10 mouse cellular contexts compared by ENCODE assay signal in genomic region chr19:53831164-53831448, GRCm38 (mm10).
A peak's percentile ranks its signal among the peaks of the same experiment; 100 is the strongest.
DNase-seq lines count a peak whose midpoint lies in the region; ATAC-seq and TF ChIP-seq lines count a peak whose summit lies in the region.
"Had no signal": no experiment of that assay in that cellular context is flagged by ENCODE, and none has a peak within 500 bp of the region (broad histone marks: within the 10 kb centered on the region; RNA-seq: fewer than 3 reads in every experiment).

No protein-coding gene starts in this region.

- 37% methylated on average over 3 of the region's 3 CpGs for whole genome bisulfite sequencing in heart, embryonic 12.5 days
- WGBS in kidney, postnatal 0 days = 16% methylated on average over 3 of the region's 3 CpGs
- WGBS in forebrain, embryonic 13.5 days = 25% methylated on average over 3 of the region's 3 CpGs
- WGBS in small intestine, adult 2 months = 36% methylated on average over 3 of the region's 3 CpGs

- peaks cover 28% of the 10 kb centered on the region for H3K4me1 ChIP-seq in heart, embryonic 12.5 days (replicated peaks)
- peaks cover 16% of the 10 kb centered on the region for H3K4me1 ChIP-seq in kidney, postnatal 0 days (replicated peaks; ENCODE audit: insufficient read depth, low read length)
- peaks cover 46% of the 10 kb centered on the region for H3K4me1 ChIP-seq in forebrain, embryonic 13.5 days
- peaks cover 10% of the 10 kb centered on the region; the same call in 1 of the 2 replicates for H3K4me1 ChIP-seq in small intestine, adult 2 months (ENCODE audit: control insufficient read depth, insufficient read depth, insufficient read length, low read length)

- no peak for ATAC-seq in heart, embryonic 12.5 days (ENCODE audit: insufficient number of reproducible peaks, low FRiP score)
- no peak for ATAC-seq in kidney, postnatal 0 days (replicated peaks; ENCODE audit: low FRiP score, low read depth)
- ATAC-seq in forebrain, embryonic 13.5 days = no peak

- H3K9ac ChIP-seq in heart, embryonic 12.5 days = no peak overlapping the region
- H3K9ac ChIP-seq in kidney, postnatal 0 days (ENCODE audit: low read depth, low read length) = no peak overlapping the region
- no peak overlapping the region; the same call in 1 of the 2 replicates for H3K9ac ChIP-seq in forebrain, embryonic 13.5 days

- H3K27me3 ChIP-seq in heart, embryonic 12.5 days (replicated peaks) = no peaks in the 10 kb centered on the region
- H3K27me3 ChIP-seq in kidney, postnatal 0 days (ENCODE audit: insufficient read depth, low read length) = no peaks in the 10 kb centered on the region
- no peaks in the 10 kb centered on the region for H3K27me3 ChIP-seq in forebrain, embryonic 13.5 days
- H3K27me3 ChIP-seq in small intestine, adult 2 months (ENCODE audit: control insufficient read depth, insufficient read depth, low read length) = no peaks in the 10 kb centered on the region
- H3K27me3 ChIP-seq: megakaryocyte, embryonic 14.5 days had no signal

- intact Hi-C loops in heart, postnatal 36 days (cut with DNase I) = loop anchor here (10.0 kb wide), 1 partner anchor 176 kb away; no protein-coding TSS in a partner anchor

- no peak overlapping the region for H3K4me3 ChIP-seq in heart, embryonic 12.5 days
- H3K4me3 ChIP-seq in kidney, postnatal 0 days (replicated peaks; ENCODE audit: low read depth, low read length) = no peak overlapping the region
- no peak overlapping the region for H3K4me3 ChIP-seq in forebrain, embryonic 13.5 days
- H3K4me3 ChIP-seq in small intestine, adult 2 months (ENCODE audit: low read depth, low read length) = no peak overlapping the region
- H3K4me3 ChIP-seq: layer of hippocampus, adult 2 months had no signal

- peaks cover 38% of the 10 kb centered on the region for H3K36me3 ChIP-seq in heart, embryonic 12.5 days
- no peaks in the 10 kb centered on the region for H3K36me3 ChIP-seq in kidney, postnatal 0 days (ENCODE audit: insufficient read depth, low read length)
- no peaks in the 10 kb centered on the region for H3K36me3 ChIP-seq in forebrain, embryonic 13.5 days (ENCODE audit: poor library complexity, severe bottlenecking)
- no peaks in the 10 kb centered on the region for H3K36me3 ChIP-seq in small intestine, adult 2 months (ENCODE audit: control insufficient read depth, insufficient read depth, low read length)

- H3K9me3 ChIP-seq in heart, embryonic 12.5 days (replicated peaks) = no peaks in the 10 kb centered on the region
- H3K9me3 ChIP-seq in kidney, postnatal 0 days (replicated peaks; ENCODE audit: low read length) = no peaks in the 10 kb centered on the region
- H3K9me3 ChIP-seq in forebrain, embryonic 13.5 days (replicated peaks) = no peaks in the 10 kb centered on the region
- H3K9me3 ChIP-seq: megakaryocyte, embryonic 14.5 days had no signal

- TF ChIP-seq CTCF in kidney, postnatal 0 days (IDR thresholded peaks at IDR 0.05; ENCODE audit: low read depth) = no peak
- no peak for TF ChIP-seq CTCF in small intestine, adult 2 months (IDR thresholded peaks at IDR 0.05; ENCODE audit: extremely low read depth, insufficient read length, insufficient replicate concordance, low read depth, low read length)

- peak overlapping the region; percentile 86 for H3K27ac ChIP-seq in heart, embryonic 12.5 days (ENCODE audit: poor library complexity, severe bottlenecking)
- peak overlapping the region; percentile 65 for H3K27ac ChIP-seq in kidney, postnatal 0 days
- H3K27ac ChIP-seq in forebrain, embryonic 13.5 days = peak overlapping the region; percentile 77
- peak overlapping the region; percentile 73 for H3K27ac ChIP-seq in small intestine, adult 2 months (ENCODE audit: insufficient read depth, low read depth, low read length)
- H3K27ac ChIP-seq: layer of hippocampus, adult 2 months had no signal

- DNase-seq in heart, postnatal 36 days = no peak
- no peak for DNase-seq in kidney, postnatal 0 days (ENCODE audit: low spot score)
- DNase-seq in kidney, postnatal 36 days = no peak
- no peak for DNase-seq in adipocyte (ENCODE audit: low spot score)
- DNase-seq in embryo, embryonic 10 days (ENCODE audit: low spot score) = no peak

- 0 out of 2 replicates have a peak overlapping the region, but pooled peaks have one; percentile 56 for H3K4me2 ChIP-seq in heart, embryonic 12.5 days
- no peak overlapping the region for H3K4me2 ChIP-seq in kidney, postnatal 0 days (ENCODE audit: low read length)
- no peak overlapping the region for H3K4me2 ChIP-seq in forebrain, embryonic 13.5 days

- TF ChIP-seq POLR2A in small intestine, adult 2 months (IDR thresholded peaks at IDR 0.05; ENCODE audit: low read depth, low read length) = no peak
